In the genomic region with DNA sequence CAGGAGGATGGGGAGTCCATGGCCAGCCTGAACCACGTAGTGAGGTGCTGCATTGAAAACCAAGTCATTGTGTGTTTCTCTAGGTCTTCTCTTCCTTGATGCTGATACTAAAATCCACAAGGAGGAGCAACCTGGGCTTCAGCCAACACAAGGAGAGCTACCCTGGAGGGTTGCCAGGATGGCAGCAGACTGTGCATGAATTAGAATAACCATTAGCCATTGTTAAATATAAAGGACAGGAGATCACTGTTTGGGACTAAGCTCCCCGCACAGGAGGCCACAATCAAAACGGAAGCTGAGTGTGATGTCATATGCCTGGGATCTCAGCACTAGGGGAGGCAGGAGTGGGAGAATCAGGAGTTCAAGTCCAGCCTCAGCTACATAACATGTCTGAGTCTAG, we compare ENCODE assay signal across 9 mouse cellular contexts. TPM values are rescaled to one million over a fixed set of nuclear protein-coding genes. Genes with fewer than 3 reads are reported as not detected.
DNase-seq lines count a peak whose midpoint lies in the region; ATAC-seq and TF ChIP-seq lines count a peak whose summit lies in the region.
"Had no signal": no experiment of that assay in that cellular context is flagged by ENCODE, and none has a peak within 500 bp of the region (broad histone marks: within the 10 kb centered on the region; RNA-seq: fewer than 3 reads in every experiment).

No protein-coding gene starts in this region.

- ATAC-seq in midbrain, embryonic 13.5 days: peak; percentile 58; the same call in 1 of the 2 replicates
- peak; percentile 79 for ATAC-seq in forebrain, embryonic 14.5 days
- peak; percentile 74 for ATAC-seq in lung, postnatal 0 days
- no peak for ATAC-seq in CD4-positive, CD25-positive, alpha-beta regulatory T cell, adult 4 months

- no peaks in the 10 kb centered on the region for H3K27me3 ChIP-seq in midbrain, embryonic 13.5 days
- H3K27me3 ChIP-seq in midbrain, embryonic 10.5 days (ENCODE audit: low read depth, poor library complexity, severe bottlenecking): no peaks in the 10 kb centered on the region
- no peaks in the 10 kb centered on the region for H3K27me3 ChIP-seq in forebrain, embryonic 14.5 days (replicated peaks; ENCODE audit: control insufficient read depth, insufficient read depth, low read length)
- H3K27me3 ChIP-seq in lung, postnatal 0 days (replicated peaks; ENCODE audit: insufficient read depth, low read length): no peaks in the 10 kb centered on the region
- H3K27me3 ChIP-seq: hindbrain, embryonic 15.5 days had no signal

- WGBS in midbrain, embryonic 13.5 days: 19% methylated on average over 3 of the region's 3 CpGs
- 41% methylated on average over 3 of the region's 3 CpGs for WGBS in midbrain, embryonic 10.5 days
- WGBS in forebrain, embryonic 14.5 days: 0% methylated on average over 3 of the region's 3 CpGs
- WGBS in lung, postnatal 0 days: 25% methylated on average over 3 of the region's 3 CpGs

- no peaks in the 10 kb centered on the region for H3K36me3 ChIP-seq in midbrain, embryonic 13.5 days
- no peaks in the 10 kb centered on the region for H3K36me3 ChIP-seq in midbrain, embryonic 10.5 days
- no peaks in the 10 kb centered on the region for H3K36me3 ChIP-seq in forebrain, embryonic 14.5 days (ENCODE audit: control insufficient read depth, insufficient read depth, low read length)
- H3K36me3 ChIP-seq in lung, postnatal 0 days (ENCODE audit: insufficient read depth, low read length): no peaks in the 10 kb centered on the region
- H3K36me3 ChIP-seq: hindbrain, embryonic 15.5 days had no signal

- peak; percentile 26 for TF ChIP-seq CTCF in lung, postnatal 0 days (IDR thresholded peaks at IDR 0.05)

- H3K9me3 ChIP-seq in midbrain, embryonic 13.5 days: no peaks in the 10 kb centered on the region
- H3K9me3 ChIP-seq in midbrain, embryonic 10.5 days (replicated peaks): no peaks in the 10 kb centered on the region
- no peaks in the 10 kb centered on the region for H3K9me3 ChIP-seq in forebrain, embryonic 14.5 days (replicated peaks; ENCODE audit: control insufficient read depth, low read length)
- H3K9me3 ChIP-seq in lung, postnatal 0 days (ENCODE audit: low read length): no peaks in the 10 kb centered on the region
- H3K9me3 ChIP-seq: hindbrain, embryonic 15.5 days had no signal

- TF ChIP-seq EP300 in lung, postnatal 0 days (IDR thresholded peaks at IDR 0.05): peak; percentile 31; the same call in 1 of the 2 replicates

- peaks cover 9% of the 10 kb centered on the region for H3K4me1 ChIP-seq in midbrain, embryonic 13.5 days (replicated peaks)
- H3K4me1 ChIP-seq in midbrain, embryonic 10.5 days: peaks cover 15% of the 10 kb centered on the region
- peaks cover 7% of the 10 kb centered on the region; the same call in 1 of the 2 replicates for H3K4me1 ChIP-seq in forebrain, embryonic 14.5 days (ENCODE audit: control insufficient read depth, insufficient read depth, low read length)
- no peaks in the 10 kb centered on the region; the same call in 1 of the 2 replicates for H3K4me1 ChIP-seq in lung, postnatal 0 days (ENCODE audit: insufficient read depth, low read depth, low read length)
- H3K4me1 ChIP-seq: hindbrain, embryonic 15.5 days had no signal

- H3K4me2 ChIP-seq in midbrain, embryonic 13.5 days (replicated peaks): no peak overlapping the region
- H3K4me2 ChIP-seq in forebrain, embryonic 14.5 days (ENCODE audit: low read length): no peak overlapping the region
- H3K4me2 ChIP-seq in lung, postnatal 0 days (replicated peaks; ENCODE audit: low read depth, low read length): no peak overlapping the region
- H3K4me2 ChIP-seq: hindbrain, embryonic 15.5 days had no signal

- H3K9ac ChIP-seq in midbrain, embryonic 13.5 days (replicated peaks): no peak overlapping the region
- no peak overlapping the region for H3K9ac ChIP-seq in forebrain, embryonic 14.5 days (ENCODE audit: low read length)
- H3K9ac ChIP-seq in lung, postnatal 0 days (replicated peaks; ENCODE audit: low read depth): no peak overlapping the region
- H3K9ac ChIP-seq: hindbrain, embryonic 15.5 days had no signal

- H3K27ac ChIP-seq in midbrain, embryonic 13.5 days: 0 out of 2 replicates have a peak overlapping the region, but pooled peaks have one; percentile 64
- H3K27ac ChIP-seq in midbrain, embryonic 10.5 days (replicated peaks): no peak overlapping the region
- peak overlapping the region; percentile 18; the same call in 1 of the 2 replicates for H3K27ac ChIP-seq in forebrain, embryonic 14.5 days (ENCODE audit: low read depth, low read length)
- no peak overlapping the region for H3K27ac ChIP-seq in lung, postnatal 0 days (ENCODE audit: low read length)
- H3K27ac ChIP-seq: hindbrain, embryonic 15.5 days; macrophage had no signal

- no peak overlapping the region for H3K4me3 ChIP-seq in midbrain, embryonic 13.5 days (replicated peaks)
- no peak overlapping the region for H3K4me3 ChIP-seq in midbrain, embryonic 10.5 days
- H3K4me3 ChIP-seq in forebrain, embryonic 14.5 days (ENCODE audit: low read depth, low read length): no peak overlapping the region
- H3K4me3 ChIP-seq in lung, postnatal 0 days (ENCODE audit: low read depth, low read length): no peak overlapping the region
- H3K4me3 ChIP-seq: hindbrain, embryonic 15.5 days had no signal

- no peak for DNase-seq in midbrain, embryonic 10.5 days (ENCODE audit: low spot score)
- DNase-seq in adrenal gland, postnatal 14 days: peak; percentile 64
- peak; percentile 81 for DNase-seq in forebrain, embryonic 14.5 days (ENCODE audit: low spot score)
- DNase-seq in lung, postnatal 0 days (ENCODE audit: low spot score): peak; percentile 71
- no peak for DNase-seq in spleen, postnatal 10 days (ENCODE audit: low spot score in 2 of 2)

RNA-seq across cellular contexts. Expression of gene Pik3cb, which starts 13.2 kb away (rescaled TPM):
- 3.1 and 3.9 TPM in 2 replicates for polyA plus RNA-seq in midbrain, embryonic 13.5 days (2015; fragmentation: Nextera tagmentation; extraction: Ambion mirVana)
- polyA plus RNA-seq in midbrain, embryonic 10.5 days (2016; fragmentation: Nextera tagmentation; extraction: Ambion mirVana): 1.5 and 1.7 TPM in 2 replicates
- 12.1 and 12.2 TPM in 2 replicates for total RNA-seq in adrenal gland, postnatal 14 days (2021)
- polyA plus RNA-seq in forebrain, embryonic 14.5 days (2014; fragmentation: Nextera tagmentation; extraction: Ambion mirVana): 5.0 and 5.2 TPM in 2 replicates
- 4.1 and 4.5 TPM in 2 replicates for polyA plus RNA-seq in lung, postnatal 0 days (2015; fragmentation: Nextera tagmentation; extraction: Ambion mirVana)
- 1 to 10 TPM in 1 of 2 experiments, under 1 TPM in 1; 0.81 to 1.3 TPM for polyA plus RNA-seq in CD4-positive, CD25-positive, alpha-beta regulatory T cell, adult 4 months (2017; shearing (Covaris generic))

Comparison
In these comparisons a context has a peak if more than half of its experiments do, and no peak if none do; other contexts are left out.
1. H3K27ac ChIP-seq: peak in midbrain, embryonic 13.5 days (single experiment) and forebrain, embryonic 14.5 days (single experiment); none in midbrain, embryonic 10.5 days (single experiment) and lung, postnatal 0 days (single experiment).
2. DNase-seq: peak in adrenal gland, postnatal 14 days (single experiment), forebrain, embryonic 14.5 days (single experiment) and lung, postnatal 0 days (single experiment); none in midbrain, embryonic 10.5 days (single experiment) and spleen, postnatal 10 days (0 of 2).